Mouse (Mus musculus) spleen, postnatal 0 days (tissue): ENCODE measurements around the gene Wnt11. TPM values are rescaled to one million over a fixed set of nuclear protein-coding genes. Genes with fewer than 3 reads are reported as not detected.

Experiments used
- polyA plus RNA-seq: library from polyadenylated mRNA; unstranded; fragments of >200 nt; fragmentation: Nextera tagmentation; extraction: Ambion mirVana; gene quantifications from 2 replicates; pipeline ENCODE4 v1.2.1, GENCODE M21; 2015

The Wnt11 gene
- polyA plus RNA-seq, result 0.70 and 1.1 TPM in 2 replicates

GRCm38 (mm10) chr7:98834711-98835321 is at the start of gene Wnt11:
Gene Wnt11, plus strand, starts transcription at chr7:98835112.

Other genes starting within 250 kb of the Wnt11 start
- 7.0 and 7.3 TPM in 2 replicates for gene Emsy, start 178.3 kb upstream of the Wnt11 start, polyA plus RNA-seq
- gene Thap12, start 132.0 kb upstream of the Wnt11 start, polyA plus RNA-seq, result 20.0 and 25.9 TPM in 2 replicates